Mouse (Mus musculus) small intestine, adult 2 months (tissue): ENCODE data around the gene Ffar2.

ENCODE experiments used
- CTCF ChIP-seq: fragments of 200-500 bp; IDR thresholded peaks from 2 replicates; pipeline ENCODE4 v1.5.1; 2012; ENCODE audit warnings: low read depth, mild to moderate bottlenecking, control low read depth, inconsistent platforms, low read length, moderate library complexity, mixed read lengths; ENCODE audit not compliant: insufficient replicate concordance, insufficient read length; ENCODE audit errors: extremely low read depth
- POLR2A ChIP-seq: fragments of 200-500 bp; IDR thresholded peaks from 2 replicates; pipeline ENCODE4 v1.6.1; 2012; ENCODE audit warnings: low read depth, mild to moderate bottlenecking, control low read depth, inconsistent platforms, low read length, moderate library complexity

- TF ChIP-seq CTCF (peak; percentile 72; the same call in 1 of the 2 replicates), POLR2A (no peak)
These were observed 49.5 kb upstream of the Ffar2 start for GRCm38 (mm10) chr7:30873083-30873482.
